Mouse (Mus musculus) C2C12 (cell line): ENCODE results near the gene Hsd17b2. TPM values are rescaled to one million over a fixed set of nuclear protein-coding genes. Genes with fewer than 3 reads are reported as not detected.
A peak's percentile ranks its signal among the peaks of the same experiment; 100 is the strongest.

Experiments used
- H3K27me3 ChIP-seq: one replicate; pipeline ENCODE4 v1.6.1; 2011; ENCODE audit not compliant: control insufficient read depth, insufficient read depth, insufficient read length
- H3K36me3 ChIP-seq: one replicate; pipeline ENCODE4 v1.6.1; 2011; ENCODE audit not compliant: control insufficient read depth, insufficient read depth
- H3K4me3 ChIP-seq: one replicate; pipeline ENCODE4 v1.5.1; 2011; ENCODE audit warnings: mild to moderate bottlenecking, control low read depth; ENCODE audit not compliant: poor library complexity, insufficient read depth, severe bottlenecking
- H3K79me2 ChIP-seq: one replicate; pipeline ENCODE4 v1.6.1; 2011; ENCODE audit not compliant: control insufficient read depth, insufficient read depth
- H3K79me3 ChIP-seq: one replicate; pipeline ENCODE4 v1.6.1; 2011; ENCODE audit warnings: low read depth, control low read depth
- H3ac ChIP-seq: one replicate; pipeline ENCODE3; 2011; ENCODE audit warnings: low read depth; ENCODE audit not compliant: control insufficient read depth, insufficient read length
- CEBPB ChIP-seq: IDR thresholded peaks from one replicate; pipeline ENCODE4 v1.6.1; 2011; ENCODE audit warnings: low read depth, mild to moderate bottlenecking, control low read depth, moderate library complexity
- CTCF ChIP-seq: IDR thresholded peaks from one replicate; pipeline ENCODE4 v1.5.1; 2011; ENCODE audit not compliant: control insufficient read depth, insufficient read depth, insufficient read length
- FOSL1 ChIP-seq: IDR thresholded peaks from one replicate; pipeline ENCODE4 v1.8.0; 2011; ENCODE audit warnings: mild to moderate bottlenecking, low read length; ENCODE audit not compliant: poor library complexity, insufficient read depth, severe bottlenecking
- MAX ChIP-seq: IDR thresholded peaks from one replicate; pipeline ENCODE4 v1.6.1; 2011; ENCODE audit warnings: mild to moderate bottlenecking, control low read depth
- MYOD1 ChIP-seq: IDR thresholded peaks from one replicate; pipeline ENCODE4 v1.6.1; 2011; ENCODE audit warnings: low read depth; ENCODE audit not compliant: control insufficient read depth, insufficient read length
- MYOG ChIP-seq: IDR thresholded peaks from one replicate; pipeline ENCODE4 v1.6.1; 2011; ENCODE audit not compliant: control insufficient read depth, insufficient read length; ENCODE audit errors: extremely low read depth
- USF1 ChIP-seq: IDR thresholded peaks from one replicate; pipeline ENCODE4 v1.6.1; 2011; ENCODE audit warnings: low read depth, mild to moderate bottlenecking, control low read depth, moderate library complexity
- polyA plus RNA-seq: library from polyadenylated mRNA; unstranded; fragments of >200 nt; fragmentation: generic; extraction: Trizol; gene quantifications from one replicate; pipeline ENCODE4 v1.2.1, GENCODE M21; 2012; ENCODE audit warnings: missing spikeins

The Hsd17b2 gene
- polyA plus RNA-seq, 1 experiment: not detected

DNA sequence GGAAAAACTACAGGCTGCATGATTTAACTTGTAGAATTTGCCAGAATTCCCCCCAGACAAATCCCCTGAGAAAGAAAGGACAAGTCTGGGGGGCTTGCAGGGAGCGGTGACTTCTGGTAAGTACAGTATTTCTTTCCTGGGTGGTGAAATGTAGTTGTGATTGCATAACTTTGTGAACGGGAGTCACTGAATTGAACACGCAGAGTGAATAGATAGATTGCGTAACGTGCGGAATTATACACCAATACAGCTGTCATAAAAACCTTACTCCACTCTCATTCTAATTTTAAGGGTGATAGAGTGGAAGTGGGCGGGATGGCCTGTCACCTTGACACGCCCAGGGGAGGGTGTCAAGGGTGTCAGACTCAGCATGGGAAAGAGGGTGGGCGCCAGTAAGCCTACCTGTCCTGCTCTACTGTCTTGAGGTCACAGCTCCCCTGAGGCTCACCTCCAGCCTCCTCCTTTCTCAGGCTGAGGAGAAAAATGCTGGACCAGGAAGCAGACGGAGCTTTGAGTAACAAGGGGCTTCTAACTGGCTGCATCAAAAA, 17.7 kb upstream of the Hsd17b2 start:
- TF ChIP-seq CEBPB (peak; percentile 40), MAX (no peak)
- Histone ChIP-seq H3ac (no peak overlapping the region), H3K27me3 (no peaks in the 10 kb centered on the region), H3K4me3 (no peak overlapping the region), H3K36me3 (no peaks in the 10 kb centered on the region), H3K79me3 (no peaks in the 10 kb centered on the region), H3K79me2 (no peaks in the 10 kb centered on the region)

DNA sequence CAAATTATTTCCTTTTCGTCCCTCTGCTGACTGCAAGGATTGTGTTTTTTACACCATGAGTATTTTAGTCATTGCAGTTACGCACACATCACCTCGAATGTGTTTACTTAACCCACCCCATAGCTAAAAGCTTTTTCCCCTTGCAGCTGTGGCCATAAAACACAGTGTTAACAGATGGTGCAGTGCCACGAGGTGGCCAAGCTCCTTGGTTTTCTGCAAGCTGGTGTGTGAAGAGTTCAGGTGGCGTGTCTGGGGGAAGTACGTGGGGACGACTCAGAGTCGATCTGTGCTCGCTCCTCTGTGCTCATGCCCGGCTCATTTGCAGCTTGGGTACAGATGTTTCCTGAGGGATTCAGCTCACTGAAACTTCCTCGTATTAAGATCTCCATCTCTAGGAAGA, 17.2 kb upstream of the Hsd17b2 start:
- no peak for TF ChIP-seq USF1
- TF ChIP-seq MYOG: no peak
- TF ChIP-seq MYOD1: no peak
- no peak for TF ChIP-seq MAX
- no peak for TF ChIP-seq CTCF
- TF ChIP-seq CEBPB: no peak
- TF ChIP-seq FOSL1: no peak
- Histone ChIP-seq H3K27me3 (no peaks in the 10 kb centered on the region), H3K36me3 (no peaks in the 10 kb centered on the region), H3K79me3 (no peaks in the 10 kb centered on the region), H3K4me3 (no peak overlapping the region), H3ac (no peak overlapping the region), H3K79me2 (no peaks in the 10 kb centered on the region)

DNA sequence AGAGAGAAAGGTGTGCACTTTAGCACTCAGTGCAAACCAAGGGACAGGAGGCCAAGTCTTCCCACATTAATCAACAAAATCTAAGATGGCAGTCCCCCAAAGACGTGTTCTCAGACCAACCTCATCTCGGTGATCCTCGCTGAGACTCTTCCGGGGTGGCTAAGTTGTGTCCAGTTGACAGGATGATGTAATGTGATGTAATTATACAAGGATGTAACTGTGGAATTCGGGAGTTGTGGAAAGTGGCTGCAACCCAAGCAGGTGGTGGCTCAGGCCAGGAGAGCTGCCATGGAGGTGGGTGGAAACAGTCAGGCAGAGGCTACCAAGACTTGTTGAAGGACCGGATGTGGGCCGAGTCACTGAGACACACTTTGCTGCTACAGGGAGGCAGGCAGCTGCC, 13.8 kb upstream of the Hsd17b2 start:
- H3K36me3 ChIP-seq: no peaks in the 10 kb centered on the region
- no peak overlapping the region for H3K4me3 ChIP-seq
- no peak overlapping the region for H3ac ChIP-seq
- no peaks in the 10 kb centered on the region for H3K79me2 ChIP-seq
- no peaks in the 10 kb centered on the region for H3K27me3 ChIP-seq
- no peaks in the 10 kb centered on the region for H3K79me3 ChIP-seq
- TF ChIP-seq MAX (no peak), FOSL1 (no peak), MYOG (no peak), USF1 (no peak), CTCF (no peak), MYOD1 (no peak), CEBPB (no peak)

GRCm38 (mm10) chr8:117692131-117692530, 9.6 kb upstream of the Hsd17b2 start:
- no peak overlapping the region for H3K4me3 ChIP-seq
- no peak overlapping the region for H3ac ChIP-seq
- no peaks in the 10 kb centered on the region for H3K36me3 ChIP-seq
- H3K79me2 ChIP-seq: no peaks in the 10 kb centered on the region
- H3K79me3 ChIP-seq: no peaks in the 10 kb centered on the region
- no peak for TF ChIP-seq CEBPB
- TF ChIP-seq MYOG: no peak
- TF ChIP-seq MAX: no peak
- no peak for TF ChIP-seq FOSL1
- no peak for TF ChIP-seq MYOD1
- TF ChIP-seq USF1: no peak
- TF ChIP-seq CTCF: no peak
- H3K27me3 ChIP-seq: no peaks in the 10 kb centered on the region

GRCm38 (mm10) chr8:117695636-117696035, 6.1 kb upstream of the Hsd17b2 start:
- Histone ChIP-seq H3K27me3 (no peaks in the 10 kb centered on the region), H3K4me3 (no peak overlapping the region), H3K36me3 (no peaks in the 10 kb centered on the region), H3K79me2 (no peaks in the 10 kb centered on the region), H3ac (no peak overlapping the region), H3K79me3 (no peaks in the 10 kb centered on the region)
- TF ChIP-seq USF1 (no peak), MYOG (no peak), CEBPB (no peak), CTCF (no peak), FOSL1 (no peak), MYOD1 (no peak), MAX (no peak)

DNA sequence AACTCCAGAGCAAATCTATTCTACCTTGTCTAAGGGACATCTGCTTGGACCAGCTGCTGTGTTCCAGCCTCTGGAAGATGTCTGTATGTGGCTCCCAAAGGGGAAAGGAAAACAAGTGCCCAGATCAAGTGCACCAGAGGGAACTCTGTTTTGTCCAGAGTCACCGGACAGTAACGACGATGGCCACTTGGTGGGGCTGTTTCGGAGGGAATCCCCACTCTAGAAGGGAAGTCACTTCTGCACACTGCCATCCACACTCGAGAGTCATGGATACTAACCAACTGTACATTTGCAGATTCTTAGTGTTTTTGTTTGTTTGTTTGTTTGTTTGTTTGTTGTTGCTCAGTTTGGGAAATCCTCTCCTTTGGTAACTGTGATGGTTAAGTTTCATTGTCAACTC, 4.5 kb upstream of the Hsd17b2 start:
- Histone ChIP-seq H3K79me2 (no peaks in the 10 kb centered on the region), H3K79me3 (no peaks in the 10 kb centered on the region), H3K4me3 (no peak overlapping the region), H3ac (no peak overlapping the region), H3K27me3 (peaks cover 4% of the 10 kb centered on the region), H3K36me3 (no peaks in the 10 kb centered on the region)
- TF ChIP-seq CTCF (no peak), MAX (no peak), MYOD1 (no peak), FOSL1 (no peak), USF1 (no peak), MYOG (no peak), CEBPB (no peak)
